Mouse (Mus musculus): ENCODE data around the gene Cd4. TPM values are rescaled to one million over a fixed set of nuclear protein-coding genes. Genes with fewer than 3 reads are reported as not detected.

Gene Cd4
- total and polyA plus RNA-seq, 3 experiments = not detected

DNA sequence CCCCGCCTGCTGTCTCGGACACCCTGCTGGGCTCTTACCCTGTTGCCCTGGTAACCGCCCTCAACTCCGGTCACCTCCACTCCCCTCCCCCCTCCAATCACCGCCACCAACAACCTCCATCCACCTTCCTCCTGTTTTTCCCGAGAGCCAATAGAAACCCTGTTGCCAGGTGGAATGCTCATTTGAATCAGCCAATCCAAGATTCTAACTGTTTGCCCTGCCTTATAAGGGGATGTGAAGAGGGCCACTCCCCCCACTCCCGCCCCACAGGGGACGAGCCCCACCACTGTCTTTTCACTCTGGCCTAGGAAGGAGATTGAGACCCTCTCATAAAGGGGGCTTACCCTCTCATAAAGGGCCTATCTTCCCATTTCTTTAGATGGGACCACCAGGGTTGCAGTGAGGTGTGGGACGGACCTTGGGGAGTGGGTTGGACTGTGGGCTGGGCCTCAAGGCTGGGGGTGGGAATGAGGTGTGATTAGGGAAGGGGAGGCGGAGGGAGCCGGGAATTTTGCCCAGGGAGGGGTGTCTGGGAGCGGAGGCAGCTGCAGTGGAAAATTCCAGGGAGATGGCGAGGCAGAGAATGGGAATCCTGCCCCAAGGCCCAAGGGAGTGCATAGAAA lies 31.8 kb upstream of the Cd4 start, which contains the start of gene Ptms (continued):
- peak; percentile 20; the same call in 1 of the 2 replicates for TF ChIP-seq ELF1 (IDR thresholded peaks at IDR 0.05; ENCODE audit: low read depth, low read length)
- no peak for TF ChIP-seq ETS1 (IDR thresholded peaks at IDR 0.05; ENCODE audit: low read depth, low read length)
- no peak for TF ChIP-seq MEF2A (IDR thresholded peaks at IDR 0.05; ENCODE audit: extremely low read depth, insufficient replicate concordance, low read depth, low read length, poor library complexity, severe bottlenecking)
- TF ChIP-seq JUND (IDR thresholded peaks at IDR 0.05; ENCODE audit: low read depth, low read length) = no peak
- TF ChIP-seq HCFC1 (IDR thresholded peaks at IDR 0.05; ENCODE audit: low read depth, low read length) = peak; percentile 45; the same call in 1 of the 2 replicates
- no peak for TF ChIP-seq TCF12 (IDR thresholded peaks at IDR 0.05; ENCODE audit: low read depth, low read length)
- no peak for TF ChIP-seq MYC (IDR thresholded peaks at IDR 0.05; ENCODE audit: low read depth, low read length)
- no peak for TF ChIP-seq UBTF (IDR thresholded peaks at IDR 0.05; ENCODE audit: borderline replicate concordance, insufficient read depth, low read depth, low read length)

DNA sequence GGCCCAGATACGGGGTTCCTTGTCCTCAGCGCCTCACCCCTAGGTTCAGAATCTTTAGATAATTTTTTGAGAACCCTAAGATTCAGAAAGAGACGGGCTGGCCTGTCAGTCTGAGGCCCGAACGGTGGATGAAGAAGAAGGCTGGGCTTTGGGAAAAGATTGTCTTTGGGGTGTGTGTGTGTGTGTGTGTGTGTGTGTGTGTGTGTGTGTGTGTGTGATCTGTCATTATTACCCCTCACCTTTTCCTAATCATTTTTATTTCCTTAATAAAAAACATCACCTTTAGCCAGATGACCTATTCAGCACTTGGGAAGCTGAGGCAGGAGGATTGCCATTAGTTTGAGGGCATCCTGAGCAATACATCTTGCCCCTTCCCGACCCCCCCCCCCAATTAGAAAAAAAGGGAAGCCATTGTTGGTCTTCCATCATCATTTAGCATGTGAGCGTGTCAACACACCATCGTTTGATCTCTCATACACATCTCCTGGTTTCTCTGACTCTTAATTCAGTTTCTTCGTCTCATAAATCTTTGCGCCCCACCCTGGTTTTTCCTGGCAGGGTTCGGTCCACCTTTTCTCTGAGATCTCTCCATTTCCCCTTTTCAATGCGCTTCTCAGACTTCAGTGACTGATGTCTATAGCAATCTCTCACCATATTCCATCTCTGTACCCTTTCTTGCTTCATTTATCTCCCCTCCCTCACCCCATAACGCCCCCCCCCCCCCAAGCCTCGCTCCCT lies 31.0 kb upstream of the Cd4 start:
- DNase-seq (ENCODE audit: low read depth, low spot score) = peak; percentile 59
- Histone ChIP-seq H3K27ac (ENCODE audit: control insufficient read depth, low read depth, low read length) (no peak overlapping the region), H3K79me2 (ENCODE audit: control insufficient read depth, insufficient read depth, low read length, poor library complexity) (peaks cover 6% of the 10 kb centered on the region; the same call in 1 of the 2 replicates), H3K4me1 (ENCODE audit: control insufficient read depth in 1 of 2, insufficient read depth in 2 of 2, low read length in 2 of 2) (peaks cover 24 to 45% of the 10 kb centered on the region in 2 experiments), H3K36me3 (ENCODE audit: control insufficient read depth in 1 of 2, insufficient read depth in 2 of 2, low read length in 2 of 2) (peaks cover 0 to 33% of the 10 kb centered on the region in 2 experiments; a peak in 2 of 4 replicates), H3K27me3 (ENCODE audit: control insufficient read depth in 1 of 2, insufficient read depth in 2 of 2, low read length in 2 of 2) (no peaks in the 10 kb centered on the region), H3K9ac (ENCODE audit: control insufficient read depth, low read depth, low read length, poor library complexity, severe bottlenecking) (peak overlapping the region; percentile 14; the same call in 1 of the 2 replicates), H3K9me3 (replicated peaks; ENCODE audit: insufficient read depth, low read length) (no peaks in the 10 kb centered on the region), H3K4me3 (ENCODE audit: control insufficient read depth in 1 of 2, insufficient read depth in 1 of 2, low read depth in 2 of 2, low read length in 2 of 2) (peak overlapping the region in 1 of 2 experiments; percentile 39; a peak in 2 of 4 replicates)
- 0 out of 2 replicates have a peak, but pooled peaks have one; percentile 5 for TF ChIP-seq MAX (IDR thresholded peaks at IDR 0.05; ENCODE audit: low read length)
- no peak for TF ChIP-seq MAZ (IDR thresholded peaks at IDR 0.05; ENCODE audit: low read depth, low read length)
- TF ChIP-seq POLR2A (IDR thresholded peaks at IDR 0.05; ENCODE audit: control insufficient read depth in 1 of 2, insufficient read depth in 1 of 2, low read depth in 1 of 2, low read length in 2 of 2, poor library complexity in 1 of 2) = no peak
- no peak for TF ChIP-seq CTCF (IDR thresholded peaks at IDR 0.05 in 2 of 3, conservative IDR thresholded peaks at IDR 0.05 in 1 of 3; ENCODE audit: control insufficient read depth in 1 of 3, insufficient read depth in 1 of 3, low read depth in 2 of 3, low read length in 3 of 3, poor library complexity in 1 of 3, severe bottlenecking in 1 of 3)
- TF ChIP-seq CHD1 (IDR thresholded peaks at IDR 0.05; ENCODE audit: low read depth, low read length) = no peak

DNA sequence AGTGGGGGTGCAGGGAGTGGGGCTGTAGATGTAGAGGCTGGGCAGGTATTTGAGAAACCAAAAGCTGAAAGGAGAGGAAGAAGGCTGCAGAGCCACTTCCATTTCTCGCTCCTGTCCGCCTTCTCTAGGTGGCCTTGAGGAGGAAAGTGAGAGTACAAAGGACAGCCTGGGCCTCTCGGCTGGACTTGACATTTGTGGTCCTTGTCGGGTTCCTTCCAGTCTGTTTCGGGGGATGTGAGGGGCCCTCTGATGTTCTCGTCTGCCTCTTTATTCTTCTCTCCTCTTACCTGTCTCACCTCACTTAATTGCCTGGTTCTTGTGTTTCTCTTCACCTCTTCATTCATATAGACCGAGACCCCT lies 30.3 kb upstream of the Cd4 start:
- H3K36me3 ChIP-seq (ENCODE audit: control insufficient read depth in 1 of 2, insufficient read depth in 2 of 2, low read length in 2 of 2) = peaks cover 0 to 37% of the 10 kb centered on the region in 2 experiments; a peak in 2 of 4 replicates
- no peak for DNase-seq (ENCODE audit: low read depth, low spot score)
- no peak overlapping the region for H3K27ac ChIP-seq (ENCODE audit: control insufficient read depth, low read depth, low read length)
- H3K4me3 ChIP-seq (ENCODE audit: control insufficient read depth in 1 of 2, insufficient read depth in 1 of 2, low read depth in 2 of 2, low read length in 2 of 2) = peak overlapping the region; percentile 49 to 75
- TF ChIP-seq MYC (IDR thresholded peaks at IDR 0.05; ENCODE audit: low read depth, low read length) (no peak), NRF1 (IDR thresholded peaks at IDR 0.05; ENCODE audit: insufficient read depth, low read depth, low read length, poor library complexity, severe bottlenecking) (no peak), ZNF384 (IDR thresholded peaks at IDR 0.05; ENCODE audit: low read depth, low read length) (no peak), BHLHE40 (IDR thresholded peaks at IDR 0.05; ENCODE audit: borderline replicate concordance, low read depth, low read length) (no peak), ELF1 (IDR thresholded peaks at IDR 0.05; ENCODE audit: low read depth, low read length) (no peak), ZKSCAN1 (IDR thresholded peaks at IDR 0.05; ENCODE audit: low read depth, low read length) (no peak), TBP (IDR thresholded peaks at IDR 0.05; ENCODE audit: low read depth, low read length) (no peak)
- H3K9me3 ChIP-seq (replicated peaks; ENCODE audit: insufficient read depth, low read length) = no peaks in the 10 kb centered on the region
- peaks cover 6% of the 10 kb centered on the region; the same call in 1 of the 2 replicates for H3K79me2 ChIP-seq (ENCODE audit: control insufficient read depth, insufficient read depth, low read length, poor library complexity)
- peaks cover 27 to 50% of the 10 kb centered on the region in 2 experiments for H3K4me1 ChIP-seq (ENCODE audit: control insufficient read depth in 1 of 2, insufficient read depth in 2 of 2, low read length in 2 of 2)
- peak overlapping the region; percentile 94 for H3K9ac ChIP-seq (ENCODE audit: control insufficient read depth, low read depth, low read length, poor library complexity, severe bottlenecking)
- H3K27me3 ChIP-seq (ENCODE audit: control insufficient read depth in 1 of 2, insufficient read depth in 2 of 2, low read length in 2 of 2) = no peaks in the 10 kb centered on the region

Measured in MEL (cell line).